Mouse (Mus musculus) T-helper 1 cell (primary cell): ENCODE data around the gene Med4.
"Not testable (repeated sequence)": the region's sequence is repeated elsewhere in the genome, so short reads cannot be mapped to it uniquely, and the experiment has no call there.

ENCODE experiments used
- in situ Hi-C: fragments of 300-600 bp; cut with MboI, MseI; formaldehyde crosslinking; loops from one replicate; pipeline ENCODE4 v1.15.1; 2025; ENCODE audit warnings: high pct_unique_total_duplicates

The Med4 gene

GRCm38 (mm10) chr14:73501721-73502120, 8.1 kb upstream of the Med4 start:
- in situ Hi-C loops, result no loop called here

- in situ Hi-C loops, result no loop called here
Observed at GRCm38 (mm10) chr14:73502591-73503184, 7.1 kb upstream of the Med4 start.

- in situ Hi-C loops, result no loop called here
Observed at GRCm38 (mm10) chr14:73503237-73503933, 6.4 kb upstream of the Med4 start.

GRCm38 (mm10) chr14:73506283-73506682, 3.5 kb upstream of the Med4 start:
- in situ Hi-C loops, result no loop called here

- in situ Hi-C loops, result no loop called here
Observed at GRCm38 (mm10) chr14:73507200-73507599, 2.6 kb upstream of the Med4 start.

- in situ Hi-C loops, result no loop called here
Observed at GRCm38 (mm10) chr14:73507702-73508376, 2.0 kb upstream of the Med4 start.

- in situ Hi-C loops, result no loop called here
Observed at GRCm38 (mm10) chr14:73508630-73509395, 1.0 kb upstream of the Med4 start.

GRCm38 (mm10) chr14:73524136-73524535, 14.3 kb downstream of the Med4 start:
- in situ Hi-C loops, result no loop called here

GRCm38 (mm10) chr14:73524766-73525448, 15.1 kb downstream of the Med4 start, which contains the start of gene Sucla2:
TSS of gene Sucla2 (plus strand) at chr14:73525319.
- in situ Hi-C loops, result no loop called here

GRCm38 (mm10) chr14:73528661-73529060, 18.8 kb downstream of the Med4 start:
- in situ Hi-C loops, result not testable (repeated sequence)

- in situ Hi-C loops, result loop anchor here (5.0 kb wide), 1 partner anchor 103 kb away; no protein-coding TSS in a partner anchor
Observed at GRCm38 (mm10) chr14:73533755-73534465, 24.1 kb downstream of the Med4 start.

- in situ Hi-C loops, result no loop called here
Observed at GRCm38 (mm10) chr14:73535641-73536040, 25.8 kb downstream of the Med4 start.

GRCm38 (mm10) chr14:73543781-73544180, 34.0 kb downstream of the Med4 start:
- in situ Hi-C loops, result no loop called here

- in situ Hi-C loops, result no loop called here
Observed at GRCm38 (mm10) chr14:73547034-73547433, 37.2 kb downstream of the Med4 start.

GRCm38 (mm10) chr14:73548051-73548450, 38.2 kb downstream of the Med4 start, which contains the start of gene Nudt15:
TSS of gene Nudt15 (minus strand) at chr14:73548242.
- in situ Hi-C loops, result no loop called here

- in situ Hi-C loops, result no loop called here
Observed at GRCm38 (mm10) chr14:73550291-73550690, 40.5 kb downstream of the Med4 start.

GRCm38 (mm10) chr14:73550732-73551131, 40.9 kb downstream of the Med4 start:
- in situ Hi-C loops, result no loop called here

GRCm38 (mm10) chr14:73551164-73551563, 41.3 kb downstream of the Med4 start:
- in situ Hi-C loops, result no loop called here

- in situ Hi-C loops, result no loop called here
Observed at GRCm38 (mm10) chr14:73552341-73553121, 42.7 kb downstream of the Med4 start.
